Mouse (Mus musculus): ENCODE data around the gene Rasgef1b.

Rasgef1b gene

GRCm38 (mm10) chr5:99487009-99487858 lies 241.6 kb downstream of the Rasgef1b start:
- DNase-seq, result peak; percentile 38

- DNase-seq, result no peak
Measured at GRCm38 (mm10) chr5:99483162-99483561, 245.7 kb downstream of the Rasgef1b start.

GRCm38 (mm10) chr5:99482524-99482923 lies 246.3 kb downstream of the Rasgef1b start:
- no peak for DNase-seq

GRCm38 (mm10) chr5:99482016-99482415 lies 246.8 kb downstream of the Rasgef1b start:
- DNase-seq, result no peak

DNA sequence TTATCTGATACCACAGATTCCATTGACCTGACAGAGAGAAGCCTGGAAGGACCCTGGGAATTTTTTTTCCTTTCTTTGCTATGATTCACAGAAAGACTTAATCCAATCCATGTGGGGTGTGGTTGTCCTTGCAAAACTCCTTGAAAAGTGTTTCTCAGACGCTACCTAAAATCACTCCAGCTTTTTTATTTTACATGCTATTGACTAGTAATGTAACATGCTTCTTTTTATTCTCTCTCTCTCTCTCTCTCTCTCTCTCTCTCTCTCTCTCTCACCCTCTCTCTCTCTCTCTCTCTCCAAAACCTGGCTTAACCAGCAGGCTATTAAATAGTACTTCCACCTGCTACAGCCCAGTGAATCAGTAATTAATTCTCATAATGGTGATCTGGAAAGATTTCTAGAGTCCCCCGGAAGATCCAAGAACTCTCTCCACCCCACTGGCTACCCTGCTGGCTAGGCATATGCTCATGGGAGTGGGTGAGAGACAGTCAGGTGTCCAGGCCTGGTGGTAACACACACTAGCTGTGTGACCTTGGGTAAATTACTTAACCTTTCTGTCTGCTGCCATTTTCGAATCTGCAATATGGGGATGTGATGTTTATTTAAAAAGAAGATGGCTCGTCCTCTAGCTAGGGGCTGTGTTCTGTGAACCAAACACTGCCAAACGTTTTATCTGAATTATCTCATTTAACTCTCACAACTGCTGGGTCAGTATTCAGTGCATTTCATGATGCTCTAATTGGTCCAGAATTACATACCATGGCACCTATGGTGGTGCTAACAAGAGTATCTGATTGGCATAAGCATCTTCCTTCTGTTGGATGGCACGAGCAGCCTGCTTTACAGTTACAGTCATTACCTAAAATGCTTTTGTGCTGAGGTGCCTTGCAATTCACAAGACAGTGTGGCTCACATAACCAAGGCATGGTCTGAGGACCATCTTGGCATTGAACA lies 248.5 kb downstream of the Rasgef1b start:
- no peak for DNase-seq

DNA sequence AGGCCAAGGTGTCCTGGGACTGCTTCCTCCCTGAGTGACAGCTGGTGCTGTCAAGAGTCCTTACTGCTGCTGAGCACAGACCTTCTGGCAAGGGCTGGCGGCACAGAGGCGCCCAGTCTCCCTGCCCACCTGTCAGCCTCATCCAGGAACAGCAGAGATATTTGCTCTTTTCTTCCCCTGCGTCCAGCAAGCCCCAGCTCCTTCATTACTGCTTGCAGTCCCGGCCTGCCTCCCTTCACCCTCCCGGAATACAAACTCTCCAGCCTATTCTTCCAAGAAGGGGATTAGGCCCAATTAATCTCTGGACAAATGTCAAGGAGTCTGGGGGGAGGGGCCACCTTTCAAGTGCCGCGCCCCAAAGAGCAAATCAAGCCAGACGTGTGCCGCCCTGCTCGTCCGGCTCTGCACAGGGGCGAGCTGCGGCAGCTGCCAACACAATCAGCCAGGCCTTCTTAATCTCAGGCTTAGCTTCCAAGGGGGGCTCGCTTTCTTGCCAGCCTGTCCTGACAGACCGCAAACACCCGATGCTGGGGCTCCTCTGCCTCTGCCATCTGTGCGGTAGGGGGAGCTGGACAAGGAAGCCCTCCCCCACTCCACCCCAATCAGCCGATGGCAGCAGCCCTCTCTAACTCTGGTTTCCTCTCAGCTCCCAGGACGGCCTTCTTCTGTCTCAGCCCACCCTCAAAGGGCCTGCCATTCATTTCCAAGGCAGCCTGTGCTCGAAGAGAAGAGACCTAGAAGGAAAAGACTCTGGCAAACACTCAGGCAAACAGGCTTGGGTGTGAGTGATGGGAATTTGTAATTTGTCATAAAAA lies 249.4 kb downstream of the Rasgef1b start:
- DNase-seq, result peak; percentile 48

DNA sequence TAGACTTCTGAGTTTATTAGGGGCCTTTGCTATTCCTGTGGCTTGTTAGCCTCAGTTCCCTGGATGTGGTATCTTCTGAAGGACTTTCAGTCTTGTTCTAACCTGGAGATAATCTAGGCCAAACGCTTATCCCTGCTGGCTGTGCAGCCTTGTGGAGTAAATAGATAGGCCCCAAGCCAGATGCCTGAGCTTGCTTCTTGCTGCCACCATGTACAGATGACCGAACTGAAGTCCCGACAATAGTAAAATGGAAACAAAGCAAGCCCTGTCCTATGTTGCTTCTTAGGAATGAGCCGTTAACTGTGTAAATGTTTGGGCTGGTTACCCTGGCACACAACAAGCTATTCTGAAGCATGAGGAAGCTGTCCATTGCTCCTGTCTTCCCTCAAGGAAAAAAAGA lies 250.1 kb downstream of the Rasgef1b start:
- DNase-seq, result no peak

DNA sequence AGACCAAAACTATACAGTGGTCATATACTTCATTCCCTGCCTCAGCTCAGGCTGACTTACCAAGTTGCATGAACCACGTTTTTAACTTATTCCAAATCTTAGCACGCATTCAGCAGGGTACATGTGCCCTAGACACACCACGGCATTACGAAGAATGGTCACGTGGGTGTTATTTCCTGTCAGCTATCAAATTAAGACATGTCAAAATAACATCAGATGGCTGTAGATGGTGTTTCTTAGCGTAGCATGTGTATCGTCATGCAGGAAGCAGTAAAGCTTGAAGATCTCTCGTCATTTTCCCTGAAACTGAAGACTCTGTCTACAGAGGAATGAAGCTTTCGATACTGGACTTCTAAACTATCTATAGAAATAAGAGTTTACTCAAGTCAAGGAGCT lies 251.4 kb downstream of the Rasgef1b start:
- no peak for DNase-seq

DNA sequence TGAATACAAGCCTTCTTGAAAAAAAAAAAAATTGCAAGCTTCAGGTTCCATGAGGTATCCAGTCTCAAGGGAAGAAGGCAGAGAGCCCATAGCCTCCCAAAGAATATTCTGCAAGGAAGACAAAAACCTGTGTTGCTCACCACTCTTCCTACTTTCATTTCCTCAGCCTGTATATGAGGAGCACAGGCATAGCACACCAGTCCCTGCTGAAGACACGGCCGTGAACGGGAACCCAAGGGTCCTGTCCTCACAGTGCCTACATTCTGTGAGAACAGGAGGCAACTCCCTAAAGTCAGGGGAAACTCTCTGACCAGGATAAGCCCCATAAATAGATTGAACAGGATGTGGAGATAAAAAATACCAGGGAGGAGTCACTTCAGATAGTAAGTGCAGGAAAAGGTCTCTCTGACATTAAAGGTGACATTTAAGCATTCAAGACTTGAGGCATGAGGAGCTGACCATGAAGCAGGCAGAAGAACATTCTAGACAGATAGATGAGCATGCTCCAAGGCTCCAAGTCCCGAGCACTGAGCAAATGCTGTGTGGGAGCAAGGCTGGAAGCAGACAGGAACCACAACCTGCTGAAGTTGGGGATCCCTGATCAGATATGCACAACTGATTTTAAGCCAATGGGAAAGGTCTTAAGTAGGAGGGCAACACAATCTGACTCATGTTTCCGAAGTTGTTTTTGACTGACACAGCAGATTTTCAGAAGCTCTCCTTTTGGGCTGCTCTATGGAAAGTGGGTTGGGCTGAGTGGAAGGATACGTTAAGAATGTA lies 252.0 kb downstream of the Rasgef1b start:
- DNase-seq, result no peak

GRCm38 (mm10) chr5:99472607-99473335 lies 256.1 kb downstream of the Rasgef1b start:
- DNase-seq, result no peak

DNA sequence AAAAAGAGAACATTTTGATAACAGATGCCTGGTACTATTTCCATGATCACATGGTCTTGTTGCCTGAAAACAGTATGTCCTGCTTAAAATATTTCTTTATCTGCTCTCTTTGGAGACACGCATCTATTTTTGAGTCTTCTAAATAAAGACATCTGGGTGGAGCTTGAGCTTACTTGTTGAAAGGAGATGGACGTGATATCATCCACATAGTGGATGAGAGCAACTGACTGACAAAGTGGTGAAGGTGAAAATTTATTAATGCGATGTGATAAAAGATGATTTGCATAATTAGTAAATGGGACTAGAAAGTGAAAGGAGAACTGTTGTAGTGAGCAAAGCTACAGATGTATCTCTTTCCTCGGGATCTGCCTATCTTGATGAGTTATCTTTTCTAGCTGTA lies 257.1 kb downstream of the Rasgef1b start:
- DNase-seq, result no peak

GRCm38 (mm10) chr5:99470613-99471012 lies 258.3 kb downstream of the Rasgef1b start:
- no peak for DNase-seq

DNA sequence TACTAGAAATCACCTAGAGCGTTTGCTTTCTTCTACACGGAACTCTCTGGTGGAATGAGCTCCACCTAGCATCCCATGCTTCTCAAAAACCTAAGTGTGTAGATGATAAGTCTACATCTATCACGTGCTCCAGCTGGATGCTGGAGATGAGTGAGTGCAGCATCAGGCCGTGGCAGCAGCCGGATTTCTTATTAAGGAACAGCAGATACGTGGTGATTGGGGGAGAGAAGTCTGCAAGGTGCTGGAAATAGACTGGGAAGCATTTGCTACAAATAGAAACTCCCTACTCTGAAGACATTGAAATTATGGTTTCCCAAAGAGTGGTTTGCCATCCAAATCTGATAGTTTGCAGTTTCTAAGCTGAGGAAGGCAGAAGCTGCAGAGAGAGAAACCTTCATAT lies 269.9 kb downstream of the Rasgef1b start:
- peak; percentile 24 for DNase-seq

GRCm38 (mm10) chr5:99457291-99457690 lies 271.6 kb downstream of the Rasgef1b start:
- DNase-seq, result no peak

DNA sequence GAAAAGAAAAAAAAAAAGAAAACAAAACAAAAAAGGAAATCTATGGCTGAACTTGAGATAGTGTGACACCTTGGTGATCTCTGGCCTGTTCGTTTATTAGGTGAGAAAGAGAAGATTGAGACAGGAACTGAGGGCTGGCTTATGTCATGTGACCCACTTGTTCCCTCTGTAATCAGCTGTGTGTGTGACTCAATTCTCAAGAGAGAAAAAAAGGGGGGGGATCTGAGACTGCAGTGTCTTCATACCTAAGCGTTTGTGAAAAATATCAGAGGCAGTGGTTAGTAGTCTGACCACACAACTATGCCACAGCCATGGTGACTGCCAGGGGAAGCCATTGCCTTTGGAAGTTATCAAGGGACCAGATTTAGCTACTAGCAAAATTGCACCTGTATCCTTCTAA lies 276.9 kb downstream of the Rasgef1b start:
- no peak for DNase-seq

GRCm38 (mm10) chr5:99451416-99451815 lies 277.4 kb downstream of the Rasgef1b start:
- no peak for DNase-seq

DNA sequence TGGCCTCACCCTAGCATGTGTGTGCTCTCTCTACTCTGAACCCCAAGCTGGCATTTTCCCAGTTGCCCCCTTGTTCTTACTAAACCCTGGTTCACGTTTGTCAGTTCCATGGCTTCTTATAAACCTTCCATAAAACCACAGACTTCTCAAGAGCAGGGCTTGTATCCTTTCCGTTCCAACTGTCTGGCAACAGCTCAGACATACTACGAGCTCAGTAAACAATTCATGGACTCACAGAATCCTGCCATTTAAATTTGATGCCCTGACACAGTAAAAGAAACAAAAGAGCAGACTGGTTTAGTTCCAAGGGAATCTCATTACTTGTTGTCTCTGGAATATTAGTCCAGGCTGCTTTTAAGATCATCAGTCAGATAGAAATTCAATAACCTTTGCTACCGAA lies 277.9 kb downstream of the Rasgef1b start:
- no peak for DNase-seq

DNA sequence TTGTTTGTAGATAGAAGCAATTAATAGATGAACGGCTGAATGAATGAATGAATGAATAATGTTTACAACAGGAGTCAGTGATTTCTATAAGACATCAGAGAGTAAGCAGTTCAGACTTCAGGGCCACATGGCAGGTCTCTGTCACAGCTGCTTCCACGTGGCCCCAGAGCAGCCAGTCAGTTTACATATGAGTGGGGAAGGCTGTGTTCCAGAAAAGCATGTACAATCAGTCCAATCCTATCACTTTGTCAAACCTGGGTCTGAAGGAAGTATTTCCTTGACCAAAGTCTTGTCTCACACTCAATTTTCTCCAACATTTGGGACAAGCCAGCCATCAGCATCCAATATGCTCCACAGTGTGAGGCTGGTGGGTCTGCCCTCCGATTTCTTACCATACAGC lies 278.4 kb downstream of the Rasgef1b start:
- no peak for DNase-seq

DNA sequence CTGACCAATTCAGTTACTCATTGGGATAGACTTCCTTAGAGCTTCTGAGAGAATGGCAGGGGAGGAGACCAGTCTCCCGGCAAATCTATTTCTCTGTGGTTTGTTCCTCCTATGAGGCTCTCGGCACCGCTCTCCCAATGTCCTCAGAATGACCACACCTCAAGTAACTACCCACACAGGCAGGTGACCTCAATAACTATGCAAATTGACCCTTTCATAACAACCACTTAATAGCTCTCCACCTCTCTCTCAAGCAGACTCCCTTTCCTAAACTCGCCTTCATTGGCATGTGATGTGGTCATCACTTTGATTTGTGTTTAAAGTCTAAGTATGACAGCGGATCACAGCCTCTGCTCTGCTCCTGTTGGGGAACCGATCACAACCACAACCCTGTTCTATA lies 281.4 kb downstream of the Rasgef1b start:
- no peak for DNase-seq

- no peak for DNase-seq
Measured at GRCm38 (mm10) chr5:99445242-99445641, 283.6 kb downstream of the Rasgef1b start.

DNA sequence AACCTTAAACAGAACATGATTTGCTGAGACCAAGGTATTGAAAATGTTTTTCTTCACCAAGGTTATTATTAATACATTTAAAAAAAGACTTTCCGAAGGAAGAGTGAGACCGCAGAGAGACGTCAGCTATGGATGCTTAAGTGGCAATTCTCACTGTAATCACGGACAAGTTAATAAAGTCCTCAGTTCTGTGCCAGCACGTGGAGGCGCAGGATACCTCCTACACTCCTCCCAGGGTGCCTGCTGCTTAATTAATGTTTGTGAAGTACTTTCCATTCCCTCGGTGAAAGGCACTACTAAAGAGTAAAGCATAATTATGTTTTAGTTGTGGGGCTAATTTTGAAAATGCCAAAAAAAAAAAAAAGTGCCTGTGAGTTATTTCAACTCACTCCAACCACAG lies 284.1 kb downstream of the Rasgef1b start:
- DNase-seq, result no peak

All from right cerebral cortex, postnatal 14 days (tissue).